Mouse (Mus musculus): Measurements from ENCODE around the gene Crnkl1.

GRCm38 (mm10) chr2:145893756-145894155 lies 41.1 kb downstream of the Crnkl1 start:
- no peak for TF ChIP-seq CTCF (IDR thresholded peaks at IDR 0.05; ENCODE audit: low read depth, low read length)
- TF ChIP-seq EP300 (IDR thresholded peaks at IDR 0.05; ENCODE audit: insufficient read depth, low read depth, low read length): no peak
- no peak for TF ChIP-seq POLR2A (IDR thresholded peaks at IDR 0.05; ENCODE audit: insufficient read depth, low read length)

All from ES-Bruce4 (cell line).